Mouse (Mus musculus): ENCODE results near the gene Bri3.

DNA sequence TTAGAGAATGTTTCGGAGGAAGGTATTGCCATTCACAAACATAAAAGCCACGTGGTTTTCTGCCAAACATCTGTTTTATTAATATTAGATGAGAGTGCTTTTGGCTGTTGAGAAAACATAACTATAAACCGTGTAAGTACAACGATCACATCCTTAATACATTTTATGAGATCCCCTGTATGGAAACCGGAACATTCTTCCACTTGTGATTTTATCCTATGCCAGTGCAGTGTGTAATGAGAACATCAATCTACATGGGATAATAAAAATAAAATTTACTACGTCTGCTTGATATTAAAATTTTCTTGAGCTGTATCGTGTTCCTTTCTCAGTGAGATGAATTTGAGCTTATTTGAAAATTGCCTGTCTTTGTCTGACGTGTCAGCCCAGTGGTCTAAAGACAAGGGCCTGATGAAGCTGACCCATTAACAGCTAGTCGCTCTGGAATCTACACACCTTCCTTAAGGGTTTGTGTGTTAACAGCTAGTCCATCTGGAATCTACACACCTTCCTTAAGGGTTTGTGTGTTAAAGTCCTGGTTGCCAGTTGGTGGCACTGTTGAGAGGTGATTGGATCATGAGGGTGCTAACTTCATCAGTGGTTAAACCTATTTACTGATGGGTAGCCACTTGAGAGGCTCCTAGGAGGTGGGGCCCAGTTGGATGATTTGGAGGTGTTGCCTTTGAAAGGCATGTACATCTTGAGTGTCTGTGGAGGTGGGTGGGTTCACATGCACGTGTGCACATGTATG lies 202.4 kb downstream of the Bri3 start:
- TF ChIP-seq CTCF (IDR thresholded peaks at IDR 0.05; ENCODE audit: control insufficient read depth, insufficient read depth, low read length) (no peak), POLR2A (IDR thresholded peaks at IDR 0.05; ENCODE audit: borderline replicate concordance, control insufficient read depth, low read depth, low read length) (no peak)
